Mouse (Mus musculus): ENCODE results near the gene Immp2l.
"Not testable (repeated sequence)": the region's sequence is repeated elsewhere in the genome, so short reads cannot be mapped to it uniquely, and the experiment has no call there.

Immp2l gene

GRCm38 (mm10) chr12:41726720-41727119 lies 702.8 kb downstream of the Immp2l start:
- DNase-seq, result no peak

GRCm38 (mm10) chr12:41727221-41727620 lies 703.3 kb downstream of the Immp2l start:
- DNase-seq, result no peak

- DNase-seq, result no peak
Measured at GRCm38 (mm10) chr12:41727764-41728338, 704.0 kb downstream of the Immp2l start.

- no peak for DNase-seq
Measured at GRCm38 (mm10) chr12:41728467-41728866, 704.6 kb downstream of the Immp2l start.

- DNase-seq, result no peak
Measured at GRCm38 (mm10) chr12:41729780-41730179, 705.9 kb downstream of the Immp2l start.

- no peak for DNase-seq
Measured at GRCm38 (mm10) chr12:41733168-41733567, 709.3 kb downstream of the Immp2l start.

- no peak for DNase-seq
Measured at GRCm38 (mm10) chr12:41742887-41743286, 719.0 kb downstream of the Immp2l start.

GRCm38 (mm10) chr12:41763396-41763795 lies 739.5 kb downstream of the Immp2l start:
- DNase-seq, result peak in 1 of 2 experiments; percentile 18

GRCm38 (mm10) chr12:41773961-41774360 lies 750.1 kb downstream of the Immp2l start:
- DNase-seq, result no peak

GRCm38 (mm10) chr12:41774623-41775323 lies 750.9 kb downstream of the Immp2l start:
- DNase-seq, result peak; percentile 80

GRCm38 (mm10) chr12:41777762-41778161 lies 753.9 kb downstream of the Immp2l start:
- not testable (repeated sequence) for DNase-seq

GRCm38 (mm10) chr12:41793681-41794080 lies 769.8 kb downstream of the Immp2l start:
- DNase-seq, result not testable (repeated sequence)

GRCm38 (mm10) chr12:41829517-41829916 lies 805.6 kb downstream of the Immp2l start:
- no peak for DNase-seq

- DNase-seq, result no peak
Measured at GRCm38 (mm10) chr12:41831731-41832130, 807.8 kb downstream of the Immp2l start.

GRCm38 (mm10) chr12:41834646-41835045 lies 810.8 kb downstream of the Immp2l start:
- DNase-seq, result no peak

- DNase-seq, result no peak
Measured at GRCm38 (mm10) chr12:41838334-41838847, 814.5 kb downstream of the Immp2l start.

- no peak for DNase-seq
Measured at GRCm38 (mm10) chr12:41839241-41839640, 815.4 kb downstream of the Immp2l start.

GRCm38 (mm10) chr12:41842694-41843329 lies 818.9 kb downstream of the Immp2l start:
- no peak for DNase-seq

GRCm38 (mm10) chr12:41851896-41852470 lies 828.1 kb downstream of the Immp2l start:
- no peak for DNase-seq

GRCm38 (mm10) chr12:41859652-41860051 lies 835.8 kb downstream of the Immp2l start:
- not testable (repeated sequence) for DNase-seq

- no peak for DNase-seq
Measured at GRCm38 (mm10) chr12:41868317-41868716, 844.4 kb downstream of the Immp2l start.

- DNase-seq, result no peak
Measured at GRCm38 (mm10) chr12:41874015-41874414, 850.1 kb downstream of the Immp2l start.

GRCm38 (mm10) chr12:41877292-41877959 lies 853.5 kb downstream of the Immp2l start:
- DNase-seq, result no peak
